Mouse (Mus musculus) cerebral cortex, adult 2 months (tissue): ENCODE results near the gene Gm8947.

ENCODE experiments used
- WGBS: fragments of 180-500 bp; shearing (Covaris S2); methylation state at CpG from one replicate; pipeline ENCODE4 v1.1.7; 2018; 5-methylcytosine and 5-hydroxymethylcytosine counted together

Gm8947 gene

GRCm38 (mm10) chr1:151182266-151182665, 9.9 kb upstream of the Gm8947 start, which contains the start of gene Gm47985:
Gm47985 (plus strand) TSS chr1:151182537.
- no CpG with 5 or more reads among the region's 7 CpGs for WGBS

GRCm38 (mm10) chr1:151186186-151186585, 6.0 kb upstream of the Gm8947 start:
- 89% methylated on average over 3 of the region's 3 CpGs for WGBS

GRCm38 (mm10) chr1:151186879-151187424, 5.2 kb upstream of the Gm8947 start:
- 78% methylated on average over 4 of the region's 4 CpGs for WGBS

GRCm38 (mm10) chr1:151188469-151188868, 3.7 kb upstream of the Gm8947 start:
- 85% methylated on average over 4 of the region's 4 CpGs for WGBS

- 91% methylated on average over 15 of the region's 15 CpGs for WGBS
Measured at GRCm38 (mm10) chr1:151192739-151193138, 563 bp downstream of the Gm8947 start.

GRCm38 (mm10) chr1:151195986-151196385, 3.8 kb downstream of the Gm8947 start:
- 84% methylated on average over 4 of the region's 4 CpGs for WGBS

- 97% methylated on average over 3 of the region's 3 CpGs for WGBS
Measured at GRCm38 (mm10) chr1:151196690-151197089, 4.5 kb downstream of the Gm8947 start.

- WGBS: 100% methylated on average over 1 of the region's 4 CpGs
Measured at GRCm38 (mm10) chr1:151198120-151198519, 5.9 kb downstream of the Gm8947 start, which contains the start of gene Gm47995. Gm47995 (plus strand) TSS chr1:151198448.

- WGBS: 79% methylated on average over 4 of the region's 5 CpGs
Measured at GRCm38 (mm10) chr1:151202771-151203170, 10.6 kb downstream of the Gm8947 start.

- WGBS: no CpG with 5 or more reads among the region's 6 CpGs
Measured at GRCm38 (mm10) chr1:151203818-151204217, 11.6 kb downstream of the Gm8947 start, which contains the start of gene 3110040M04Rik. 3110040M04Rik (plus strand) TSS chr1:151204121.

GRCm38 (mm10) chr1:151208493-151208892, 16.3 kb downstream of the Gm8947 start:
- WGBS: 65% methylated on average over 4 of the region's 5 CpGs

GRCm38 (mm10) chr1:151209824-151210355, 17.7 kb downstream of the Gm8947 start, which contains the start of gene Gm47996:
Gm47996 (plus strand) TSS chr1:151210131.
- whole genome bisulfite sequencing: 98% methylated on average over 4 of the region's 8 CpGs

- WGBS: 98% methylated on average over 5 of the region's 5 CpGs
Measured at GRCm38 (mm10) chr1:151211666-151212065, 19.5 kb downstream of the Gm8947 start.

- 73% methylated on average over 2 of the region's 2 CpGs for WGBS
Measured at GRCm38 (mm10) chr1:151214862-151215261, 22.7 kb downstream of the Gm8947 start.

- 80% methylated on average over 1 of the region's 1 CpGs for WGBS
Measured at GRCm38 (mm10) chr1:151215985-151216384, 23.8 kb downstream of the Gm8947 start.

GRCm38 (mm10) chr1:151216417-151216816, 24.2 kb downstream of the Gm8947 start:
- 92% methylated on average over 3 of the region's 3 CpGs for WGBS

- WGBS: 97% methylated on average over 5 of the region's 5 CpGs
Measured at GRCm38 (mm10) chr1:151219045-151219444, 26.9 kb downstream of the Gm8947 start.

- 80% methylated on average over 7 of the region's 7 CpGs for WGBS
Measured at GRCm38 (mm10) chr1:151220098-151220497, 27.9 kb downstream of the Gm8947 start.

- WGBS: 95% methylated on average over 10 of the region's 10 CpGs
Measured at GRCm38 (mm10) chr1:151222561-151223267, 30.5 kb downstream of the Gm8947 start.

- WGBS: 84% methylated on average over 1 of the region's 1 CpGs
Measured at GRCm38 (mm10) chr1:151223377-151223776, 31.2 kb downstream of the Gm8947 start.

- 98% methylated on average over 1 of the region's 1 CpGs for WGBS
Measured at GRCm38 (mm10) chr1:151224536-151224935, 32.4 kb downstream of the Gm8947 start.

- 83% methylated on average over 8 of the region's 8 CpGs for WGBS
Measured at GRCm38 (mm10) chr1:151227506-151227905, 35.3 kb downstream of the Gm8947 start.
